Mouse (Mus musculus) testis, adult 2 months (tissue): ENCODE results near the gene Tigd2. TPM values are rescaled to one million over a fixed set of nuclear protein-coding genes. Genes with fewer than 3 reads are reported as not detected.

Experiments used
- H3K27ac ChIP-seq: fragments of 200-500 bp; 2 replicates; pipeline ENCODE4 v1.5.1; 2012; ENCODE audit warnings: low read depth, low read length; ENCODE audit not compliant: control insufficient read depth, insufficient read depth
- H3K27me3 ChIP-seq: fragments of 200-500 bp; 2 replicates; pipeline ENCODE4 v1.6.1; 2012; ENCODE audit warnings: mild to moderate bottlenecking, low read length, moderate library complexity; ENCODE audit not compliant: control insufficient read depth, insufficient read depth
- H3K36me3 ChIP-seq: fragments of 200-500 bp; 2 replicates; pipeline ENCODE4 v1.6.1; 2012; ENCODE audit warnings: mild to moderate bottlenecking, low read length; ENCODE audit not compliant: control insufficient read depth, insufficient read depth
- H3K4me1 ChIP-seq: fragments of 200-500 bp; 2 replicates; pipeline ENCODE4 v1.6.1; 2012; ENCODE audit warnings: low read length; ENCODE audit not compliant: control insufficient read depth, insufficient read depth
- H3K4me3 ChIP-seq: fragments of 200-500 bp; 2 replicates; pipeline ENCODE4 v1.5.1; 2012; ENCODE audit warnings: low read depth, mild to moderate bottlenecking, low read length, moderate library complexity, mixed read lengths; ENCODE audit not compliant: control insufficient read depth
- CTCF ChIP-seq: fragments of 200-500 bp; IDR thresholded peaks from 2 replicates; pipeline ENCODE4 v1.5.1; 2012; ENCODE audit warnings: low read depth, mild to moderate bottlenecking, inconsistent platforms, low read length, moderate library complexity; ENCODE audit not compliant: control insufficient read depth, insufficient read depth, insufficient replicate concordance
- POLR2A ChIP-seq: fragments of 200-500 bp; IDR thresholded peaks from 2 replicates; pipeline ENCODE4 v1.6.1; 2012; ENCODE audit warnings: low read depth, mild to moderate bottlenecking, inconsistent platforms, low read length, moderate library complexity; ENCODE audit not compliant: control insufficient read depth
- polyA plus RNA-seq: library from polyadenylated mRNA; depleted of rRNA; stranded (reverse); fragments of >200 nt; gene quantifications from 2 replicates; pipeline ENCODE4 v1.2.3, GENCODE M21; 2012; rRNA removed

Gene Tigd2
- 1.8 and 1.9 TPM in 2 replicates for polyA plus RNA-seq

DNA sequence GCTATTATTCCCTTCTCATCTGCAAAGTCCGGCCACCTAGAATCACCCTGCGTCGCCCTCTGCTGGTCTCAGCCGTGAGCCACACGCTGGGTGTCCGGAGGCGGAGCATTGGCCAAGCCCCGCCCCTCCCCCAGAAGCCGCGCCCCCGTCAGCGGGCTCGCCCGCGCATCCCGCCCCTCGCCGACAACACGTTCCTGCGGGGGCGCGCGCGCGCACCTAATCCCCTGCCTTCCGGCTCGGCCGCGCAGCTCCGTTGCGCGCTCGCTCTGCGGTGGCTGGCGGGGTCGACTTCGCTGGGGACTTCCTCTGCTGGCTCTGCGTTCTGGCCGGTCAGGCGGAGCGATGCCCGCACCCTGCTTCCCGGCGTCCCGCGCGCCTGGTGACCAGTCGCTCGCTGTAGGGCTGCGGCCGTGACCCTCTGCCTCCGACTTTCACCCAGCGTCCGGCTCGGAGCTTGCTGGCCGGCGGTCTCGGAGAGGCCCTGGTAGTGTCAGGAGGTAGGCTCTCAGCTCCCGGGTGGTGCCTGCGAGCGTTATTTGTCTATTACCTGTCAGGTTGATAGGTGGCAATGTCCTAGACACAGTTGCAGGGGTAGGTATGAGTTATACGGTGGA is at the start of gene Tigd2:
Tigd2 (plus strand) TSS at position 186 of the 614 bp plus-strand sequence.
- H3K4me3 ChIP-seq: peak within 1 kb of the TSS; percentile 98
- TF ChIP-seq POLR2A (peak; percentile 66), CTCF (peak; percentile 74)

DNA sequence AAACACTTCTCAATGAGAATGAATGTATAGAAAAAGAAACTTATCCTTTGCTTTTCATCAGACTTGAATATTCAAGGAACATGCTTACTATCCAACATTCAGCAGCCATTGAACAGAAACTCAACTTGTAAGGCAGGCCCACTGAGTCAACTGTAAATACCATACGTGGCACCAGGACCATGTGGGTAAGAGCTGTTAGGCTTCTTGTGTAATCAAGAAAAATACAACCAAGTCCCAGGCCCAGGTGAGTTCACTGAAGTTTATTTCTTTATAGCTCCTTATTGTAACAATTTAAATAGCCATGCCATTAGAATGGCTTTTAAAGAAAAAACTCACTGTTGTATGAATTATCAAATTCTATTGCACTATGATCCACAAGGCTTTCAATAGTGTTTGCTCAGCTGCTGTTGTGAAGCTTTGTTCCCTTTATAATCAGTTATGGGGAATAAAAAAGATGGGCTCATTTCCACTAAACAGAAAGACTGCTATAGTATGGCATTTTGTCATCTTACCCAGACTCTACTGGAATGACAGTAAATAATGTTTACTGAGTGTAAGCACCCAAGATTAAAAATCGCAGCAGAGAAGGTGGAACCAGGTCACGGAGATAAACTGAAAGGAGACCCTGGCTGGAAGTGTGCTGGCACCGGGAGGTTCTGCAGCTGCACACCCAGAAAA is 46.7 kb upstream of the Tigd2 start:
- no peaks in the 10 kb centered on the region for H3K4me1 ChIP-seq
- no peak overlapping the region for H3K4me3 ChIP-seq
- no peak overlapping the region for H3K27ac ChIP-seq
- no peaks in the 10 kb centered on the region for H3K36me3 ChIP-seq
- no peaks in the 10 kb centered on the region for H3K27me3 ChIP-seq
- TF ChIP-seq CTCF (no peak), POLR2A (no peak)

More for the DNA sequence above, at the start of gene Tigd2:
- no peaks in the 10 kb centered on the region for H3K27me3 ChIP-seq
- H3K36me3 ChIP-seq: no peaks in the 10 kb centered on the region
- H3K27ac ChIP-seq: peak within 1 kb of the TSS; percentile 83
- peaks cover 7% of the 10 kb centered on the region for H3K4me1 ChIP-seq

DNA sequence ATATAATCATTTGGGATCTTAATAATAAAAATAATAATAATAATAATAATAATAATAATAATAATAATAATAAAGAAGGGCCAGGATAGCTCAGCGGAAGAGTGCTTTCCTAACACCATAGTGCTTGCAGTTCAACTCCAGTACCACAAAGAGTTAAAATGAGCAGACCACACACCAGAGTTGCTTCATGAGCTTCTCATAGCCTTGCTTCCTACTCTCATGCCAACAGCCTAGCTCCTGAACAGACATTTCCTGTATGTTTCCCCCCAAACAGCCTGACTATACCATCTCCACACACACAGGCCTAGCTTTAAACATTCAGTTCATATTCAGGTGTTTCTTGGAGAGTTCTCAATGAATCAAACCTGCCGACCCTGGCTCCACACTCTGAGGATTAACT is 45.8 kb upstream of the Tigd2 start:
- Histone ChIP-seq H3K27me3 (no peaks in the 10 kb centered on the region), H3K4me1 (no peaks in the 10 kb centered on the region), H3K36me3 (no peaks in the 10 kb centered on the region), H3K27ac (no peak overlapping the region), H3K4me3 (no peak overlapping the region)
- TF ChIP-seq CTCF (no peak), POLR2A (no peak)

DNA sequence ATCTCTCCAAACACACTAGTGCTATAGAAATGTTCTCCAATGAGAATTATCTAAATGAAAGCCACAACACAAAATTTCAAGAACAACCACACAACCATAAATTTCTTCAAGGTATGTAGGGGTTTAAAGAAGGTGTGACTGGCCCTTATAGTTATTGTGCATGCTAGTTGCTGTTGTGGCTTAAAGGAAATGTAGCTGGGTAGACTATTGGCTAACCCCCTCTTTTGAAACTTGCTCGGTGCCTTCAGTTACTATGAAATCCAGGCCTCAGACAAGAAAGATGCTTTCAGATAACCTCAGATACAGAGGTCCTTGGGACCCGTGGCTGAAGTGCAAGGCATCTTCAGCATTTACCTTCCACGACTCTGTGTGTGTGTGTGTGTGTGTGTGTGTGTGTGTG is 45.3 kb upstream of the Tigd2 start:
- TF ChIP-seq CTCF (no peak), POLR2A (no peak)
- H3K4me1 ChIP-seq: no peaks in the 10 kb centered on the region
- no peaks in the 10 kb centered on the region for H3K27me3 ChIP-seq
- H3K27ac ChIP-seq: no peak overlapping the region
- no peak overlapping the region for H3K4me3 ChIP-seq
- H3K36me3 ChIP-seq: no peaks in the 10 kb centered on the region

DNA sequence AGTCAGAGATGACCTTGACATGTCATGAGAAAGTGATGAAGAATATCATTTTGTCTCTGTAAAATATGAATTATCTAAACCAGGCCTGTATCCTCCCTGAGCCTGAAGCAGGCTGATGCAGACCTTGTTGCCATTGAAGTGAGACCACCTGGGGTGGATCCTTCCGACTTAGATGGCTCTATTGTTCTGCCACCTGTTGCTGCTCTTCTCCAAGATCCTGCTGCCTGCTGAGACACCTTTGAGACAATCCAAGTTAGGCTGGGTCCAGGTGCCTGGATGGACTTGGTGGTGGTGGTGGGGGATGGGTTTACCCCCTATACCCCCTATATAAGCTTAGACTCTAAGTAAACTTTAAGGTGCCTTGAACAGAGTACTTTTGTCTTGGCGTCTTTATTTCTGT is 39.7 kb upstream of the Tigd2 start:
- Histone ChIP-seq H3K36me3 (no peaks in the 10 kb centered on the region), H3K4me1 (no peaks in the 10 kb centered on the region)
- TF ChIP-seq POLR2A: no peak
- TF ChIP-seq CTCF: no peak

DNA sequence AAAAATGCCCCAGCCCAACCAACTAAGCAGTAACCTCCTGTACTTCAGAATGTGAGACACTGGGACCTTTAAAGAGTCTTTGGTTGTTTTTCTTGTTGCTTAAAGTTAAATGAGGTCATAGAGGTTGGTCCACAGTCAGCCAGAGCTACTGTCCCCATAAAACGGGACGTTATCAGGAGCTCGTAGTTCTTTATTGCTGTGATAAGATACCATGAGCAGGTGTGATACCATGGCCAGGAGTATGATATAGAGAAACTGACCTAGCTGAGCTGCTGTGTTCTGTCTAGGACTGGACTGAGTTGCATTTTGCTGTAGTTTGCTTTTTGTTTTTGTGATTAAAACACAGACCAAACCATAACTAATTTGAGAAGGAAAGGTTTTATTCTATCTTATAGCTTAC is 37.4 kb upstream of the Tigd2 start:
- no peaks in the 10 kb centered on the region for H3K27me3 ChIP-seq
- no peak overlapping the region for H3K4me3 ChIP-seq
- H3K27ac ChIP-seq: no peak overlapping the region
- H3K36me3 ChIP-seq: no peaks in the 10 kb centered on the region
- no peak for TF ChIP-seq CTCF
- no peak for TF ChIP-seq POLR2A
- no peaks in the 10 kb centered on the region for H3K4me1 ChIP-seq

More for the DNA sequence above, 39.7 kb upstream of the Tigd2 start:
- no peaks in the 10 kb centered on the region for H3K27me3 ChIP-seq
- no peak overlapping the region for H3K27ac ChIP-seq
- H3K4me3 ChIP-seq: no peak overlapping the region

DNA sequence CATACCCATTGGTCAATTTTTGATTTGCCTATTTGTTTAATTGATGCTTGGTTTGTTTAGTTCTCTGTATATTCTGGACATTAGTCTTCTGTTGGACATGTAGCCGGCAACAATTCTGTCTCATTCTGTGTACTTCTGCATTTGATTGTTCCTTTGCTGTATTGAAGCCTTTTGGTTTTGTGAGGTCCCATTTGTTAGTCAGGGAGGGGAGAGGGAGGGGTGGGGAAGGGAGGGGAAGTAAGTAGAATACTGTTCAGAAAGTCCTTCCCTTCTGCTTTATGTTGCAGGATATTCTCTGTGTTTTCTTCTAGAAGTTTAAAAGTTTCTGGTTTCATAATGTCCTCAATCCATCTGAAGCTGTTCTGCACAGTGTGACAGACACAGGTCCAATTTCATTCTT is 34.7 kb upstream of the Tigd2 start:
- no peak overlapping the region for H3K27ac ChIP-seq
- no peak overlapping the region for H3K4me3 ChIP-seq
- H3K36me3 ChIP-seq: no peaks in the 10 kb centered on the region
- no peaks in the 10 kb centered on the region for H3K4me1 ChIP-seq
- TF ChIP-seq CTCF (no peak), POLR2A (no peak)
- H3K27me3 ChIP-seq: no peaks in the 10 kb centered on the region
